Mouse (Mus musculus) heart, postnatal 0 days (tissue): ENCODE results near the gene Rbm3. TPM values are rescaled to one million over a fixed set of nuclear protein-coding genes. Genes with fewer than 3 reads are reported as not detected.

Experiments
- ATAC-seq: fragments of 200-750 bp; cut with Nextera tagmentation; 2 replicates; pipeline ENCODE4 v1.8.0; 2017; ENCODE audit warnings: low read depth, moderate number of reproducible peaks, moderate library complexity; ENCODE audit not compliant: insufficient read depth
- DNase-seq: peaks from one replicate; pipeline ENCODE4 v3.0.0-alpha.2; 2016; ENCODE audit warnings: low spot score
- H3K27ac ChIP-seq: fragments of 300-500 bp; sonication (generic); 2 replicates; pipeline ENCODE4 v1.5.1; 2014; ENCODE audit warnings: low read depth, mild to moderate bottlenecking
- H3K27me3 ChIP-seq: fragments of 300-500 bp; sonication (generic); 2 replicates; pipeline ENCODE4 v1.6.1; 2014; ENCODE audit warnings: low read length, mixed read lengths; ENCODE audit not compliant: control insufficient read depth, insufficient read depth
- H3K36me3 ChIP-seq: fragments of 300-500 bp; sonication (generic); replicated peaks from 2 replicates; pipeline ENCODE4 v1.6.1; 2014; ENCODE audit warnings: low read length, mixed read lengths; ENCODE audit not compliant: control insufficient read depth, insufficient read depth
- H3K4me1 ChIP-seq: fragments of 300-500 bp; sonication (generic); 2 replicates; pipeline ENCODE4 v1.6.1; 2014; ENCODE audit warnings: antibody characterized with exemption; ENCODE audit not compliant: control insufficient read depth, insufficient read depth
- H3K4me2 ChIP-seq: fragments of 300-500 bp; sonication (generic); 2 replicates; pipeline ENCODE4 v1.6.1; 2014; ENCODE audit warnings: low read depth, mild to moderate bottlenecking, low read length, moderate library complexity
- H3K4me3 ChIP-seq: fragments of 300-500 bp; sonication (generic); 2 replicates; pipeline ENCODE4 v1.5.1; 2014; ENCODE audit warnings: low read depth, low read length
- H3K9ac ChIP-seq: fragments of 300-500 bp; sonication (generic); replicated peaks from 2 replicates; pipeline ENCODE4 v1.6.1; 2014; ENCODE audit warnings: low read depth, low read length, mixed read lengths
- H3K9me3 ChIP-seq: fragments of 300-500 bp; sonication (generic); replicated peaks from 2 replicates; pipeline ENCODE4 v1.6.1; 2016; ENCODE audit warnings: low read length; ENCODE audit not compliant: control insufficient read depth
- CTCF ChIP-seq: IDR thresholded peaks from 2 replicates; pipeline ENCODE4 v1.5.1; 2016; ENCODE audit warnings: antibody characterized with exemption, control low read depth, low read depth
- EP300 ChIP-seq: IDR thresholded peaks from 2 replicates; pipeline ENCODE4 v1.6.1; 2016; ENCODE audit warnings: antibody characterized with exemption, low read depth
- WGBS: fragments of 180-500 bp; shearing (Covaris S2); extraction: QIAGEN DNeasy Blood & Tissue Kit; methylation state at CpG from one replicate; pipeline ENCODE4 v1.1.7; 2014; 5-methylcytosine and 5-hydroxymethylcytosine counted together
- polyA plus RNA-seq: library from polyadenylated mRNA; unstranded; fragments of >200 nt; fragmentation: Nextera tagmentation; extraction: Ambion mirVana; gene quantifications from 2 replicates; pipeline ENCODE4 v1.2.1, GENCODE M21; 2015
- total RNA-seq: library from RNA; depleted of rRNA; stranded (reverse); fragments of >200 nt; gene quantifications from 2 replicates; pipeline ENCODE4 v1.2.3, GENCODE M21; 2014; ENCODE audit warnings: low replicate concordance

Gene Rbm3
- total and polyA plus RNA-seq, 2 experiments from 2014 or later = 439 to 551 TPM

DNA sequence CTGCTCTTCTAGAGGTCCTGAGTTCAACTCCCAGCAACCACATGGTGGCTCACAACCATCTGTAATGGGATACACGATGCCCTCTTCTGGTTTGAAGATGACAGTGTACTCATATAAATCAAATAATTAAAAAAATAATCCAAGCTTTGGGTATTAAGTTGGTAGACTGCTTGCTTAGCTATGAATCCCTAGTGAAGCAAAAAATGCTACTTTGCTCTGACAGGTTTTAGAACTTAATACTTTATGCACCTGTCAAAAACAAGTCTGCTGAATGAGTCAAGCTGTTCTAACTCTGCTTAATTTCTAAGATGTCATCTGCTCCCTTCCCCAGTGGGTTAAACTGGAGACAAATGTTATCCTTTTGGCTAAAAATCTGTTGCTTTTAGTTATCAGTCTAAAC lies 6.2 kb downstream of the Rbm3 start:
- no peak for ATAC-seq
- TF ChIP-seq CTCF (no peak), EP300 (no peak)
- no peaks in the 10 kb centered on the region for H3K27me3 ChIP-seq
- H3K4me3 ChIP-seq = no peak overlapping the region
- no peak overlapping the region for H3K27ac ChIP-seq
- no peak for DNase-seq
- 38% methylated on average over 1 of the region's 1 CpGs for WGBS
- H3K4me2 ChIP-seq = no peak overlapping the region
- H3K4me1 ChIP-seq = no peaks in the 10 kb centered on the region
- no peaks in the 10 kb centered on the region for H3K9me3 ChIP-seq
- H3K9ac ChIP-seq = no peak overlapping the region
- peaks cover 30% of the 10 kb centered on the region for H3K36me3 ChIP-seq

DNA sequence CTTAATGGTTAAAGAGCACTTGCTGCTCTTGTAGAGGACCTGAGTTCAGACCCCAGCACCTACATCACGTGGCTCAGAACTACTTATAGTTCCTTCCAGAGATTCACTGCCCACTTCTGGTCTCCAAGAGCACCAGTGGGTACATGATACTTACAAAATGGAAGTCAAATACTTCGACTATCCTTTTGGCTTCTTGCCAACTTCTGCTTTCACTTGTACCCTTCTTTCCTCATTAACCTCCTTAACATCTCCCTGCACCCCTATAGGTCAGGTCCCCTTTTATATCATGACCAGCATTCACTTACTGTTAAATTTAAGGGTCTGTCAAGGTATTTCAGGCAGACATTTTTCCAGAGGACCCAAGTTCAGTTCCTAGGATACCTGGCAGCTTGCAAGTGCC lies 9.8 kb downstream of the Rbm3 start:
- WGBS = 46% methylated on average over 2 of the region's 2 CpGs
- DNase-seq (no peak), ATAC-seq (no peak)
- TF ChIP-seq CTCF = no peak
- no peak for TF ChIP-seq EP300
- Histone ChIP-seq H3K9me3 (no peaks in the 10 kb centered on the region), H3K4me1 (0 out of 2 replicates have a peak, but pooled peaks cover 4% of the 10 kb centered on the region), H3K27ac (no peak overlapping the region), H3K36me3 (peaks cover 8% of the 10 kb centered on the region), H3K9ac (no peak overlapping the region), H3K27me3 (no peaks in the 10 kb centered on the region), H3K4me3 (no peak overlapping the region), H3K4me2 (no peak overlapping the region)

DNA sequence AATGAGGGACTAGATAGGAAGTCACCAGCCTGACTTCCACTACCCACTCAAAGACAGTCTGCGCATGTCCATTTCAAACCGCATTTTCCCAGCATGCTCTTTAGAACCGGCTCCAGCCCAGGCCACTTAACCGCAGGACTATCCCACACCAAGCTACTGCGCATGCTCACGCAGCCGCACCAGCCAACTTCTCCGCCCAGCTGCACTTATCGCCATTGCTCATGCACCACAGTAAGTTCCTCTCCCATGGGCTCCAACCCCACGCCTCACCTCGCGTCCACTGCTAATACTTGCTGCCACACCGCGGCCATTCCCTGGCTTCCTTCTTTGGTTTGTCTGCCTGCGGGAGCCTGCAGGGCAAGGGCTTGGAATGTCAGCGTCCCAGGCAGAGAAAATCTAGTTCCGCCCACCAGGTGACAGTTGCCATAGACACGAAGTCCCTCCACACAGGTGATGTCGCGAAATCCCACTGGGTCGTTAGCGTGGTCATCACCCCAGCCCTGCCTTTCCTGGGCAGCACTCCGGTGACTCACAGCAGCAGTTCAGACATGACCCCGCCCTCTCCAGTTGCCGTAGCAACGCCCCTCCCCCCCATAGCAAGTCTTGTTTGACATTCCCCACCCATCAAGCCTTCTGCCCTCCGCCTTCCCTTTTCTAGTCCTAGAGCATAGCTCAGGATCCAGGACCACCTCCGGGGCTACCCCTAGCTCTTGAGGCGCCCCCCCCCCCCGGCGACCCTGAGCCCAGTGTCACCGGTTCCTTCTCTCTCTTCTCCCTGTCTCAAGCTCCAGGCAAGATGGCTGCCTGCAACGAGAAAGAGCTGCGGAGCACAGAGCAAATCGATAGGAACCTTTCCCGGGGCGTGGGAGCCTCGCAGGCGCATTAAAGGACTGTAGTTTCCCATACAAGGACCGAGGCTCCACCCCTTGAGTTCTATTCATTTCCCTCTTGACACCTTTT lies 13.4 kb downstream of the Rbm3 start, which contains the start of gene Wdr13:
Wdr13 (minus strand) TSS at position 876 of the 960 bp plus-strand sequence.
- Histone ChIP-seq H3K4me1 (0 out of 2 replicates have a peak, but pooled peaks cover 4% of the 10 kb centered on the region), H3K4me2 (peak within 1 kb of the TSS; percentile 58), H3K27ac (peak within 1 kb of the TSS; percentile 96), H3K9me3 (no peaks in the 10 kb centered on the region), H3K36me3 (peaks cover 14% of the 10 kb centered on the region), H3K27me3 (no peaks in the 10 kb centered on the region), H3K4me3 (peak within 1 kb of the TSS; percentile 55), H3K9ac (peak within 1 kb of the TSS; percentile 33; the same call in 1 of the 2 replicates)
- peak; percentile 93 for ATAC-seq
- peak; percentile 87 for DNase-seq
- WGBS = 14% methylated on average over 40 of the region's 40 CpGs
- TF ChIP-seq EP300 = no peak
- TF ChIP-seq CTCF = no peak

DNA sequence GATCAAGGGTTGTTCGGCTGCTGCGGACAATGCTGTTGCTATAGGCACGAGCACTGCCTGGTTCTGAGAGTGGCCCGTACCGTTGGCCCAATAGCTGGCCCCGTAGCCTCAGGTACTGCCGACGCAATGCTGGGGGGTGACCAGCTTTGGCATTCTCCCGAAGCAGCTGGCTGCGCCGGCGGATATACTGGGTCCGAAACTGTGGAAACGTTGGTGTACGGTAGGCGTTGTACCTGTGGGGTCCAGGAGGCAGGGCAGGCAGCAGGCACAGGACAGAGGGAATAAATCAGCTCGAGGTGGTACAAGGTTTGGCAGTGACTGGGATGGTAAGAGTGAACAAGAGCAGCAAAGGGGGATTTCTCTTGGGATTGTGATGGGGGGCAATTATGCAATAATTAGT lies 14.3 kb downstream of the Rbm3 start:
- Histone ChIP-seq H3K4me3 (peak overlapping the region; percentile 55), H3K4me1 (0 out of 2 replicates have a peak, but pooled peaks cover 4% of the 10 kb centered on the region), H3K27me3 (no peaks in the 10 kb centered on the region), H3K9me3 (no peaks in the 10 kb centered on the region), H3K9ac (no peak overlapping the region; the same call in 1 of the 2 replicates), H3K36me3 (peaks cover 14% of the 10 kb centered on the region), H3K4me2 (peak overlapping the region; percentile 58), H3K27ac (peak overlapping the region; percentile 96; the same call in 1 of the 2 replicates)
- 86% methylated on average over 17 of the region's 17 CpGs for WGBS
- DNase-seq = no peak
- no peak for ATAC-seq
- no peak for TF ChIP-seq CTCF
- TF ChIP-seq EP300 = no peak

GRCm38 (mm10) chrX:8125235-8125634 lies 20.4 kb downstream of the Rbm3 start:
- Histone ChIP-seq H3K27ac (no peak overlapping the region), H3K36me3 (peaks cover 26% of the 10 kb centered on the region), H3K4me2 (no peak overlapping the region), H3K9me3 (no peaks in the 10 kb centered on the region), H3K4me3 (no peak overlapping the region), H3K4me1 (no peaks in the 10 kb centered on the region), H3K9ac (no peak overlapping the region), H3K27me3 (no peaks in the 10 kb centered on the region)
- no peak for TF ChIP-seq EP300
- TF ChIP-seq CTCF = no peak; the same call in 1 of the 2 replicates
- DNase-seq (no peak), ATAC-seq (no peak)
- 66% methylated on average over 7 of the region's 7 CpGs for WGBS
